Mouse (Mus musculus) spleen, postnatal 14 days (tissue): ENCODE data around the gene Slc39a8.

Experiments used
- DNase-seq, 2 experiments: peaks; one replicate each; pipeline ENCODE4 v3.0.0; 2021 to 2022; ENCODE audit warnings: low spot score in 2 of 2

Slc39a8 gene

GRCm38 (mm10) chr3:135845860-135846259 lies 20.8 kb downstream of the Slc39a8 start:
- no peak for DNase-seq

GRCm38 (mm10) chr3:135851607-135852006 lies 26.5 kb downstream of the Slc39a8 start:
- DNase-seq: no peak

DNA sequence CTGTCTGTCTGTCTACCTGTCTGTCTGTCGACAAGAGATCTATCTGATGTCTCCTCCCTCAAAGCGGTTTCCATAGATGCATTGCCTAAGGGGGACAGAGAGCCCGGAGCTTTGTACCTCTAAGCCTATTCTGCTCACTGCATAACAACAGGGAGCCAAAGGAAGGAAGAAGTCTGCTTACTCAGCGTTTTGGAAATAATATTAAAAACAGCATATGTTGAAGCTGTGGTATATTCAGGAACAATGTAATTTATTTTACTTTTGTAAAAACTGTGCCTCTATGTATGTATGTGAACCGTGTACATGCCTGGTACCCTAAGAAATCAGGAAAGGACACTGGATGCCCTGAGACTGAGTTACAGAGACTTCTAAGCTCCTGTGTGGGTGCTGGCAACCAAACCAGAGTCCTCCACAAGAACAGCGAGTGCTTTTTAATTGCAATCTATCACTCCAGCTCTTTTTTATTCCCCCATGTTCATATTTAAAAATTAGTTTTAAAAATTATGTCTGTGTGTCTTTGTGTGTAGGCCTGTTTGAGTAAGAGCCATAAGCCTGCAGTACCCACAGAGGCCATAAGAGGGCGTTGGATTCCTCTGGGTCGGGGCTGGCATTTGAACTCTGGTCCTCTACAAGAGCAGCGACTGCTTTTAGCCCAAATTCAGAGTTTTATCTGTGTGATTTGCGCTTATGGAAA lies 28.7 kb downstream of the Slc39a8 start:
- no peak for DNase-seq

DNA sequence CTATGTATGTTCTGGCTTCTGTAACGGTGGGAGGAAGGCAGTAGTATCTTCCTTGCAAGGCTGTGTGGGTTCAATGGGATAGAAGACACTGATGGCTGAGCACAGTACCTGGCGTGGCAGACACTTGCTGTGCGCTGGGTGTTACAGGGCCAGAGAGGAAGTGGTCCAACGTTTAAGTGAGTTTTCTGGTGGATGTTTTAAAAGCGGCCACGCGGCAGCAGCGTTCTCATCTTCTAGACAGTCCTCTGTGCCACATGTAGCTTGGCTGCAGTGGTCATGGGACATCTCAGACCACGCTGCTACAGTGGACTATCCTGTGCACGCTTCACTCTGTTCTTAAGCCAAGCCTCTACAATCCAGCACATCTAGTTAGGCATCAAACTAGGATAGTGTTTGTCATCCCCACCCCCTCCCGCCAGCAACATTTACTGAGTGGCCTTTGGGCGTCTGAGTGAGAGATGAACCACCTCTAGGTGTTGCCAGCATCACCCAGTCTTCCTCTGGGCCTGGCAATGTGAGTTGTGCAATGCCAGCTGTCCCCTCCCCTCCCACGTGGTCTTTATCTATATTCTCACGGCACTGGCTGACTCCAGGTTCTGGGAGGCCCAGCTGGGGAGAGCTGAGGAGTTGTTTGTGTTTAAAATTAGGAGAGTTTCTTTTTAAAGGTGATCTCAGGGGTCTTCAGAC lies 29.4 kb downstream of the Slc39a8 start:
- no peak for DNase-seq

DNA sequence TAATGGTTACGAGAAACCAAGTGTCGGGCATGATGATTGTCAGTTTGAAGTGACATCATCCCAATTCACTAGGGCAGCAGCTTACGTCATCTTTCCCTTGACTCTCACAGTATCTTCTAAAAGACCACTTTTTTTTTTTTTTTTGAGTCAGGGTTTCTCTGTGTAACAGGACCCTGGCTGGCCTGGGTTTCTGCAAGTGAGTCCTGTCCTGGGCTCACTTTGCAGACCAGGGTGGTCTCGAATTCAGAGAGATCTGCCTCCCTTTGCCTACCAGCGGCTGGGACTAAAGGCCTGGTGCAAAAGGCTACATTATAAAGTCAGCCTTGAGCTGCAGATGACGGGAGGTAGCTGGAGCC lies 29.9 kb downstream of the Slc39a8 start:
- no peak for DNase-seq

DNA sequence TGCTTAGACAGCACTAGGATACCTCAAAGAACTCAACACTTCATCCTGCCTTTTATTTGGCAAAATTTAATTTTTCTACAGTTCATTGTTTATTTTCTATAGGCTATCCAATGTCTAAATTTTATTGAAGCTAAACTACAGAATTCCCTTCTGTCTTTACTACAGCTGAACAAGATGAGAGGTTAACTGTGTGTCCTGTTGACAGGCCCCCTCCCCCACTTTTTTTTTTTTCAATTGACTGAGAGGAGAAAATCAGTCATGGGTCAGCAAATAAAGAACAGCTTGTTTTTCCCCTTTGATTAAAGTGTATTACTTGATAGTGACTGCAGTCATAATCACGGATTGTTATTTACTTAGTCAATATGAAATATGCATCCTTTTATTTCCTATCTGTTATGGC lies 31.2 kb downstream of the Slc39a8 start:
- DNase-seq: no peak

GRCm38 (mm10) chr3:135857134-135857533 lies 32.1 kb downstream of the Slc39a8 start:
- no peak for DNase-seq

DNA sequence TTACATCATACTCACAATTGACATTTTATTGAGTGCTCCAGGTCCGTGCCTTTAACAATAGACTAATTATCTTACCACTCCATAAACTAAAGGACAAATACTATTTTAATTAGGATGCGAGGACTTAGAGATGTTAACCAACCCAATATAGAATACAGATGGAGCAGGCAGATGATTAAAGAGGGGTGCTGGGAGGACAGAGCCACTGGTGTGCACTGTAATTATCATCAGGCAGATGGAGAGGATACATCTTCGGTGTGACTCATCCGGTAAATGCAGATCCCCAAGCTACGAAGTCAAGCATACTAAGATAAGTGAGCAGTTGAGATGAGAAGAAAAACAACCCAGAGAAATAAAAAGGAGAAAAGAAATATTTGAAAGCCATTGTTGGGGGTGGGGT lies 34.4 kb downstream of the Slc39a8 start:
- DNase-seq: no peak

- DNase-seq: no peak
These were observed 37.7 kb downstream of the Slc39a8 start for GRCm38 (mm10) chr3:135862804-135863203.

- DNase-seq: no peak
These were observed 44.0 kb downstream of the Slc39a8 start for GRCm38 (mm10) chr3:135869041-135869440.

DNA sequence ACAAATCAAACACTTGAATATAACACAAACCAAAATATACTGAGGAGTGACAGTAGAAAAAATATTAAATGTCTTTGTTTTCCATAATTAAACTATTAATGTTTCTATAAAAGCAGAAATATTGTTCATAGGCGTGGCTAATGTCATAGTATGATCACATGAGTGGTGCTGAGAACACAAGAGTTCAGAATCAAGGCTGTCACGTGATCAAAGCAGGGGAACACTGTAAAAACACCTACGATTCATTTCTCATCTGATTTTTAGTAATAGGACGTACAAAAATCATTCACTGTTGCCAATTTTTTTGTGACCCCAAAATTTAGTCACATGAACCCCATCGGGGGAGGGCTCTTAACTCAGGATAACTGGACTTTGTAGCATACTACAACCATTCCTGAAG lies 47.2 kb downstream of the Slc39a8 start:
- no peak for DNase-seq

GRCm38 (mm10) chr3:135873596-135873995 lies 48.5 kb downstream of the Slc39a8 start:
- no peak for DNase-seq

DNA sequence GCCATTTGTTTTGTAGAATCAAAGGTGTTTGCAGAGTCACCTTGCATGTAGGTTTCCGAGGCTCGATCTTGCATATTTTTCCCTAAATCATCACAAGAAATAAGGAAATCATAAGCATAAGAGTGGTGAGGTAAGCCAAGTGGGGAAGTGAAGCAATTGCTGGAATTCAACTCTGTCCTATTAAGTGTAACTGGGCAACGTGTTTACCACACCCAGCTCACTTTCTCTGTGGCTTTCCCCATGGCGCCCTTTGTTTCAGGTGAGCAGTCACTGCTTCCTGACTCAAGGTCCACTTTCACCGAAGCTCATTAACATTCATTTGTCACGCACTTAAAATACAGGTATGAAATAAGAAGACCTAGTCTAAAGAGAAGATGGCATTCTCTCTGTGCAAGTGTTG lies 53.0 kb downstream of the Slc39a8 start:
- DNase-seq: no peak

DNA sequence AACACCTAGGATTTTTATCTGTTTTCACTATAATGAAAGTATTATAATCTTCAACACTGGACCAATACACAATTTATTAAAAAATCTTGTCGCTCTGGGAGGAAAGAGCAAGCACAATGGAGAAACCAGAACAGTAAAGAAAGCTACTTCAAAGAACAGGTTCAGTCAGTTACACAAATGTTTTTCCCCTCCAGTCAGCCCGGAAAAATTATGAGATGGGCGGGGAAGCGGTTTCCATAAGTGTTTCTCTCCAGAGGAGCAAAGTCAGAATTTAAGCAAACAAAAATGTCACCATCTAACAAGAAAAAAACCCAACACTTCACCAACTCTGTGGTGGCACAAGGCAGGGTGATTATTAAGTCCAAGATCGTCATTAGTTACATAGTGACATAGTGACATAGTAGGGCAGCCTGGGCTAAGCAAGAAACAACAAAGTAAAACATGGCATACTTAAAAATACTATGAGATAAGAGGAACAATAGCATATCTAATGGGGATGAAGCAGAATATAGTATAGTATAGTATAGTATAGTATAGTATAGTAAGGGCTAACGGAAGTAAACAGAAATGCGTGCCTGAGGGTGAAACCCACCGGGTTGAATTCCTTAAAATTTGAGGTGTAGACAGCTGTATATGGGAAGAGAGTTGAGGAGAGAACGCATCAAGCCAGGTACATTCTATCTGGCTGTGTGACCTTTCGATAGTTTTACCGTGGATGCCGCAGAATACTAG lies 61.0 kb downstream of the Slc39a8 start:
- no peak for DNase-seq

DNA sequence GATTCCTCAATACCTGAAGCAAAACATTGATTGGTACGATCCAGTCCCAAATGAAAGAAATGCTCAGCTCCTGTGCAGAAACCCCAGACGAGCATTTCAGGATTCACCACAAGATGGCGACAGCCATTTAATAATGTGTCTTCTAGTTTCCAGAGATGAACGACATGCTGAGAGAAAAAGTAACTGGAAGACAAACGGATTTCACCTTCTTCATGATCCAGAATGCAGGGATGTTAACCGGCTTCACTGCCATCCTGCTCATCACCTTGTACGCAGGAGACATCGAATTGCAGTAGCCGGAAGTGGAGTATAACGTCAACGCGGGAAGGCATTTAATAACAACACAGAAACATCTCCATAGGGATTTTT lies 61.6 kb downstream of the Slc39a8 start:
- peak in 1 of 2 experiments; percentile 39 for DNase-seq

- DNase-seq: no peak
These were observed 62.2 kb downstream of the Slc39a8 start for GRCm38 (mm10) chr3:135887033-135887855.

- DNase-seq: no peak
These were observed 62.7 kb downstream of the Slc39a8 start for GRCm38 (mm10) chr3:135887856-135888155.

GRCm38 (mm10) chr3:135889401-135889800 lies 64.3 kb downstream of the Slc39a8 start:
- DNase-seq: no peak

DNA sequence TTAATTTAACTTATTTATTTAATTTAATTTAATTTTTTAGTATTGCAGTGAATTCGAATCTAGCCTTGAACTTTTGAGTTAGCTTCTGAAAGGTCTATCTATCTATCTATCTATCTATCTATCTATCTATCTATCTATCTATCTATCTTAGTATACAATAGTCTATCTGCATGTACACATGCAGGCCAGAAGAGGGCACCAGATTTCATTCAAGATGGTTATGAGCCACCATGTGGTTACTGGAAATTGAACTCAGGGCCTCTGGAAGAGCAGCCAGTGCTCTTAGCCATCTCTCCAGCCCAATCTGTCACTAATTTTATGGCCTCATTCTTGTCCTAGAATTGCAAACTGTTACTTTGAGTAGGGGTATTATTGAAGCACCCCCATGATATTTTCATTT lies 78.3 kb downstream of the Slc39a8 start:
- no peak for DNase-seq

DNA sequence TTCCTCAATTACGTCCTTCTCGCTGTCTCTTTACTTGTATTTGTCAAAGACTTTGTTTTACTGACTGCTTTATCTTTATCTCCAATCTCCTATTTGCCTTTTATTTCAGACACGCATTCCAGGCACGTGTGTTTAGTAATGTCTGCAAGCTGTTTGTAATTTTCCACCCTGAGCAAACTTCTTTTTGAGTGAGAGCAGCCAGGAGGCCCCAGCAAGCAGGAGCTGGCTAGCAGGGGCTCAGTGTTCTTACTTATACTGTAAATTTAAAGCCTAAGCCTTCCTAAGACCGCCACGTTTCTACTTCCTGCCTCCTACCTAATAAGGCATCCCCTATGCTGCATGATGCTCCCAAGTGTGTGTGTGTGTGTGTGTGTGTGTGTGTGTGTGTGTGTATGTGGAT lies 79.8 kb downstream of the Slc39a8 start:
- DNase-seq: no peak

DNA sequence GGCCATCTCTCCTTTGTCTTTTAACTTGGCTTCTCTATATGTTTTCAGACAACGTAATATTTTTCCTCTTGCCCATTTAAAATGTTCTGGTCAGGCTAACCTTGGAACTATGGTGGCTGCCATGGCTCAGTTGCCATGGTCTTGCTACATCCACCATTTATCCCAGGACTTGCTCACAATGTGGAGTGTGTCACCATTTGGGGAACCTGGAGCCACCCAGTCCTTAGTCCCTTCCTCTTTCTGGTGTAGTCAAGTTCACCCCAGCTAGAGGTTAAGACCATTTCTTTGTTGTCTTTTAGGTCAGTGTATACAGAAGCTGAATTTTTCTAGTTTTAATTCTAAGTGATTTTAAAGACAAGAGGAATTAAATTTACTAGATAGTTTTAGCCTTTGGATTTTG lies 80.7 kb downstream of the Slc39a8 start:
- no peak for DNase-seq

- DNase-seq: no peak
These were observed 81.9 kb downstream of the Slc39a8 start for GRCm38 (mm10) chr3:135907028-135907427.
